Mouse (Mus musculus) Muller cell, postnatal 12 days (primary cell): Measurements from ENCODE around the gene Gpr135.

Source experiments
- DNase-seq: peaks from one replicate; pipeline ENCODE4 v3.0.0-alpha.2; 2015; ENCODE audit errors: inconsistent ontology term

Gpr135 gene

GRCm38 (mm10) chr12:72070327-72071269 lies at the start of gene Gpr135:
Gpr135 (minus strand) TSS chr12:72071125.
- peak; percentile 89 for DNase-seq

GRCm38 (mm10) chr12:72115686-72116345 lies 44.9 kb upstream of the Gpr135 start:
- no peak for DNase-seq

GRCm38 (mm10) chr12:72115126-72115525 lies 44.2 kb upstream of the Gpr135 start:
- DNase-seq: no peak

GRCm38 (mm10) chr12:72104525-72105281 lies 33.8 kb upstream of the Gpr135 start:
- peak; percentile 65 for DNase-seq

GRCm38 (mm10) chr12:72104027-72104426 lies 33.1 kb upstream of the Gpr135 start:
- DNase-seq: no peak

- no peak for DNase-seq
These were observed 31.9 kb upstream of the Gpr135 start for GRCm38 (mm10) chr12:72102776-72103175.

- DNase-seq: no peak
These were observed 26.0 kb upstream of the Gpr135 start for GRCm38 (mm10) chr12:72096966-72097365.

GRCm38 (mm10) chr12:72089802-72090201 lies 18.9 kb upstream of the Gpr135 start:
- DNase-seq: no peak

- DNase-seq: no peak
These were observed 15.4 kb upstream of the Gpr135 start for GRCm38 (mm10) chr12:72086166-72086825.

GRCm38 (mm10) chr12:72085329-72086165 lies 14.6 kb upstream of the Gpr135 start, which contains the start of the genes L3hypdh and Jkamp:
L3hypdh (minus strand) TSS chr12:72085439.
Jkamp (plus strand) TSS chr12:72085589.
- peak; percentile 100 for DNase-seq

GRCm38 (mm10) chr12:72085024-72085328 lies 14.1 kb upstream of the Gpr135 start:
- no peak for DNase-seq

- peak; percentile 36 for DNase-seq
These were observed 13.5 kb upstream of the Gpr135 start for GRCm38 (mm10) chr12:72084261-72085023.

GRCm38 (mm10) chr12:72083265-72083664 lies 12.3 kb upstream of the Gpr135 start:
- DNase-seq: no peak

GRCm38 (mm10) chr12:72082370-72082769 lies 11.4 kb upstream of the Gpr135 start:
- DNase-seq: peak; percentile 3

GRCm38 (mm10) chr12:72081961-72082360 lies 11.0 kb upstream of the Gpr135 start:
- no peak for DNase-seq

- no peak for DNase-seq
These were observed 7.3 kb upstream of the Gpr135 start for GRCm38 (mm10) chr12:72078248-72078647.

GRCm38 (mm10) chr12:72069626-72070326 lies 1.1 kb downstream of the Gpr135 start:
- DNase-seq: no peak

- DNase-seq: no peak
These were observed 13.1 kb downstream of the Gpr135 start for GRCm38 (mm10) chr12:72057780-72058179.

GRCm38 (mm10) chr12:72053851-72054250 lies 17.1 kb downstream of the Gpr135 start:
- no peak for DNase-seq
